Mouse (Mus musculus) layer of hippocampus, adult 18-20 months (tissue): ENCODE results near the gene Gimap4. TPM values are rescaled to one million over a fixed set of nuclear protein-coding genes. Genes with fewer than 3 reads are reported as not detected.

ENCODE experiments used
- DNase-seq, 2 experiments: peaks; one replicate each; pipeline ENCODE4 v3.0.0; 2022; ENCODE audit warnings: low spot score in 2 of 2
- total RNA-seq, 2 experiments: library from RNA; stranded (reverse); gene quantifications; 2 replicates each; pipeline ENCODE4 v1.2.3; 2021

Gene Gimap4
- total RNA-seq, 2 experiments from 2014 or later: not detected

- no peak for DNase-seq
Observed at GRCm38 (mm10) chr6:48698888-48699287, 14.5 kb downstream of the Gimap4 start.

- no peak for DNase-seq
Observed at GRCm38 (mm10) chr6:48700251-48701075, 16.1 kb downstream of the Gimap4 start.

- DNase-seq: no peak
Observed at GRCm38 (mm10) chr6:48702146-48702545, 17.8 kb downstream of the Gimap4 start.

GRCm38 (mm10) chr6:48702601-48703000, 18.3 kb downstream of the Gimap4 start:
- DNase-seq: no peak

GRCm38 (mm10) chr6:48704146-48704545, 19.8 kb downstream of the Gimap4 start:
- DNase-seq: no peak

- no peak for DNase-seq
Observed at GRCm38 (mm10) chr6:48706130-48706529, 21.8 kb downstream of the Gimap4 start.

GRCm38 (mm10) chr6:48718455-48718854, 34.1 kb downstream of the Gimap4 start, which contains the start of the genes Gm28053 and Gimap7:
TSS of gene Gm28053 (plus strand) at chr6:48718607.
TSS of gene Gimap7 (plus strand) at chr6:48718621.
- DNase-seq: no peak

- DNase-seq: no peak
Observed at GRCm38 (mm10) chr6:48720326-48720725, 36.0 kb downstream of the Gimap4 start.

- no peak for DNase-seq
Observed at GRCm38 (mm10) chr6:48723468-48723867, 39.1 kb downstream of the Gimap4 start.

GRCm38 (mm10) chr6:48725476-48725875, 41.1 kb downstream of the Gimap4 start:
- peak in 1 of 2 experiments; percentile 19 for DNase-seq

- no peak for DNase-seq
Observed at GRCm38 (mm10) chr6:48727761-48728160, 43.4 kb downstream of the Gimap4 start.

- no peak for DNase-seq
Observed at GRCm38 (mm10) chr6:48732864-48733304, 48.5 kb downstream of the Gimap4 start.

- no peak for DNase-seq
Observed at GRCm38 (mm10) chr6:48733660-48734059, 49.3 kb downstream of the Gimap4 start.

GRCm38 (mm10) chr6:48737053-48737452, 52.7 kb downstream of the Gimap4 start:
- DNase-seq: no peak

- DNase-seq: no peak
Observed at GRCm38 (mm10) chr6:48737688-48738087, 53.3 kb downstream of the Gimap4 start.

- DNase-seq: no peak
Observed at GRCm38 (mm10) chr6:48738961-48739779, 54.8 kb downstream of the Gimap4 start, which contains the start of gene Gimap1. TSS of gene Gimap1 (plus strand) at chr6:48739054.

GRCm38 (mm10) chr6:48739780-48740055, 55.4 kb downstream of the Gimap4 start:
- DNase-seq: no peak

- no peak for DNase-seq
Observed at GRCm38 (mm10) chr6:48740501-48741169, 56.3 kb downstream of the Gimap4 start.

GRCm38 (mm10) chr6:48741273-48741672, 56.9 kb downstream of the Gimap4 start:
- no peak for DNase-seq
